Mouse (Mus musculus) lung, embryonic 15.5 days (tissue): ENCODE measurements at regions not wholly inside any gene's neighbourhood (a gene's known extent, or its start where the extent isn't known, plus 50 kb on each side); places are given as distances from the start of the nearest gene placed in this dataset.

Experiments
- ATAC-seq: fragments of 200-750 bp; cut with Nextera tagmentation; 2 replicates; pipeline ENCODE4 v1.8.0; 2017; ENCODE audit warnings: moderate number of reproducible peaks, borderline replicate concordance; ENCODE audit not compliant: low FRiP score, low TSS enrichment; ENCODE audit errors: extremely low read depth
- H3K27ac ChIP-seq: fragments of 300-500 bp; sonication (generic); 2 replicates; pipeline ENCODE4 v1.5.1; 2015; ENCODE audit warnings: moderate library complexity, mild to moderate bottlenecking, inconsistent platforms
- H3K27me3 ChIP-seq: fragments of 300-500 bp; sonication (generic); 2 replicates; pipeline ENCODE4 v1.6.1; 2015; ENCODE audit warnings: inconsistent platforms
- H3K36me3 ChIP-seq: fragments of 300-500 bp; sonication (generic); 2 replicates; pipeline ENCODE4 v1.6.1; 2015; ENCODE audit warnings: inconsistent platforms
- H3K4me1 ChIP-seq: fragments of 300-500 bp; sonication (generic); 2 replicates; pipeline ENCODE4 v1.6.1; 2015; ENCODE audit warnings: inconsistent platforms
- H3K4me2 ChIP-seq: fragments of 300-500 bp; sonication (generic); 2 replicates; pipeline ENCODE4 v1.6.1; 2015; ENCODE audit warnings: inconsistent platforms, mild to moderate bottlenecking, moderate library complexity
- H3K4me3 ChIP-seq: fragments of 300-500 bp; sonication (generic); 2 replicates; pipeline ENCODE4 v1.5.1; 2015; ENCODE audit warnings: mild to moderate bottlenecking, inconsistent platforms
- H3K9ac ChIP-seq: fragments of 300-500 bp; sonication (generic); 2 replicates; pipeline ENCODE4 v1.6.1; 2015; ENCODE audit warnings: inconsistent platforms
- H3K9me3 ChIP-seq: fragments of 300-500 bp; sonication (generic); 2 replicates; pipeline ENCODE4 v1.6.1; 2016; ENCODE audit warnings: inconsistent platforms
- WGBS: fragments of 180-500 bp; shearing (Covaris S2); methylation state at CpG from one replicate; pipeline ENCODE4 v1.1.7; 2015; 5-methylcytosine and 5-hydroxymethylcytosine counted together

- no peaks in the 10 kb centered on the region for H3K27me3 ChIP-seq
- H3K4me3 ChIP-seq: no peak overlapping the region
- no peaks in the 10 kb centered on the region for H3K36me3 ChIP-seq
- H3K4me1 ChIP-seq: no peaks in the 10 kb centered on the region
- H3K9me3 ChIP-seq: no peaks in the 10 kb centered on the region
- H3K9ac ChIP-seq: no peak overlapping the region
- H3K4me2 ChIP-seq: peak overlapping the region; percentile 14; the same call in 1 of the 2 replicates
- no peak overlapping the region for H3K27ac ChIP-seq
- ATAC-seq: no peak
- 56% methylated on average over 3 of the region's 3 CpGs for WGBS
These were observed 385.0 kb downstream of the Kcnj2 start for GRCm38 (mm10) chr11:111450811-111451494.

- Histone ChIP-seq H3K9me3 (no peaks in the 10 kb centered on the region), H3K4me3 (no peak overlapping the region), H3K27ac (no peak overlapping the region), H3K27me3 (no peaks in the 10 kb centered on the region), H3K9ac (no peak overlapping the region), H3K4me2 (no peak overlapping the region), H3K36me3 (no peaks in the 10 kb centered on the region), H3K4me1 (no peaks in the 10 kb centered on the region)
- WGBS: 79% methylated on average over 10 of the region's 10 CpGs
- ATAC-seq: no peak
These were observed 394.1 kb downstream of the Kcnj2 start for GRCm38 (mm10) chr11:111460046-111460445.

- no peaks in the 10 kb centered on the region for H3K9me3 ChIP-seq
- no peak overlapping the region for H3K9ac ChIP-seq
- H3K27ac ChIP-seq: no peak overlapping the region
- H3K4me2 ChIP-seq: no peak overlapping the region
- no peak for ATAC-seq
- WGBS: 70% methylated on average over 6 of the region's 6 CpGs
- no peaks in the 10 kb centered on the region for H3K4me1 ChIP-seq
- H3K4me3 ChIP-seq: no peak overlapping the region
- H3K27me3 ChIP-seq: no peaks in the 10 kb centered on the region
- no peaks in the 10 kb centered on the region for H3K36me3 ChIP-seq
These were observed 419.0 kb downstream of the Kcnj2 start for GRCm38 (mm10) chr11:111484981-111485380.

- no peak overlapping the region for H3K4me2 ChIP-seq
- no peaks in the 10 kb centered on the region for H3K9me3 ChIP-seq
- no peaks in the 10 kb centered on the region for H3K27me3 ChIP-seq
- 55% methylated on average over 4 of the region's 4 CpGs for WGBS
- no peak overlapping the region for H3K4me3 ChIP-seq
- H3K36me3 ChIP-seq: no peaks in the 10 kb centered on the region
- H3K4me1 ChIP-seq: no peaks in the 10 kb centered on the region
- H3K27ac ChIP-seq: no peak overlapping the region
- H3K9ac ChIP-seq: no peak overlapping the region
- no peak for ATAC-seq
These were observed 446.5 kb downstream of the Kcnj2 start for GRCm38 (mm10) chr11:111512471-111512870.

- Histone ChIP-seq H3K9me3 (no peaks in the 10 kb centered on the region), H3K9ac (no peak overlapping the region), H3K27ac (no peak overlapping the region), H3K27me3 (no peaks in the 10 kb centered on the region), H3K4me3 (no peak overlapping the region), H3K36me3 (no peaks in the 10 kb centered on the region), H3K4me2 (no peak overlapping the region), H3K4me1 (no peaks in the 10 kb centered on the region)
- ATAC-seq: no peak
- WGBS: 50% methylated on average over 8 of the region's 8 CpGs
These were observed 456.8 kb downstream of the Kcnj2 start for GRCm38 (mm10) chr11:111522716-111523115.

GRCm38 (mm10) chr11:111523465-111523864 is 457.5 kb downstream of the Kcnj2 start:
- Histone ChIP-seq H3K9me3 (no peaks in the 10 kb centered on the region), H3K4me2 (no peak overlapping the region), H3K27me3 (no peaks in the 10 kb centered on the region), H3K36me3 (no peaks in the 10 kb centered on the region), H3K27ac (no peak overlapping the region), H3K4me1 (no peaks in the 10 kb centered on the region), H3K4me3 (no peak overlapping the region), H3K9ac (no peak overlapping the region)
- ATAC-seq: no peak
- 52% methylated on average over 8 of the region's 8 CpGs for WGBS

- no peak for ATAC-seq
- H3K9ac ChIP-seq: no peak overlapping the region
- no peaks in the 10 kb centered on the region for H3K4me1 ChIP-seq
- 78% methylated on average over 6 of the region's 6 CpGs for WGBS
- no peaks in the 10 kb centered on the region for H3K27me3 ChIP-seq
- no peaks in the 10 kb centered on the region for H3K9me3 ChIP-seq
- H3K27ac ChIP-seq: no peak overlapping the region
- no peak overlapping the region for H3K4me2 ChIP-seq
- H3K36me3 ChIP-seq: no peaks in the 10 kb centered on the region
- H3K4me3 ChIP-seq: no peak overlapping the region
These were observed 460.2 kb downstream of the Kcnj2 start for GRCm38 (mm10) chr11:111526010-111526742.

GRCm38 (mm10) chr11:111529591-111529990 is 463.6 kb downstream of the Kcnj2 start:
- H3K4me1 ChIP-seq: no peaks in the 10 kb centered on the region
- no peak overlapping the region for H3K4me3 ChIP-seq
- H3K9me3 ChIP-seq: no peaks in the 10 kb centered on the region
- no peaks in the 10 kb centered on the region for H3K27me3 ChIP-seq
- no peak overlapping the region for H3K9ac ChIP-seq
- H3K27ac ChIP-seq: no peak overlapping the region
- no peak overlapping the region for H3K4me2 ChIP-seq
- WGBS: 66% methylated on average over 9 of the region's 9 CpGs
- no peak for ATAC-seq
- no peaks in the 10 kb centered on the region for H3K36me3 ChIP-seq

- H3K9me3 ChIP-seq: no peaks in the 10 kb centered on the region
- ATAC-seq: no peak
- no peaks in the 10 kb centered on the region for H3K27me3 ChIP-seq
- H3K36me3 ChIP-seq: no peaks in the 10 kb centered on the region
- no peak overlapping the region for H3K9ac ChIP-seq
- H3K27ac ChIP-seq: no peak overlapping the region
- no peaks in the 10 kb centered on the region for H3K4me1 ChIP-seq
- 52% methylated on average over 3 of the region's 3 CpGs for WGBS
- H3K4me3 ChIP-seq: no peak overlapping the region
- no peak overlapping the region for H3K4me2 ChIP-seq
These were observed 464.9 kb downstream of the Kcnj2 start for GRCm38 (mm10) chr11:111530912-111531311.

GRCm38 (mm10) chr11:111532457-111532856 is 466.5 kb downstream of the Kcnj2 start:
- H3K4me1 ChIP-seq: peaks cover 4% of the 10 kb centered on the region; the same call in 1 of the 2 replicates
- no peak for ATAC-seq
- H3K4me2 ChIP-seq: no peak overlapping the region
- no peak overlapping the region for H3K9ac ChIP-seq
- H3K9me3 ChIP-seq: no peaks in the 10 kb centered on the region
- no peaks in the 10 kb centered on the region for H3K36me3 ChIP-seq
- H3K4me3 ChIP-seq: no peak overlapping the region
- H3K27ac ChIP-seq: no peak overlapping the region
- no peaks in the 10 kb centered on the region for H3K27me3 ChIP-seq
- WGBS: 26% methylated on average over 5 of the region's 5 CpGs

- H3K4me1 ChIP-seq: peaks cover 4% of the 10 kb centered on the region; the same call in 1 of the 2 replicates
- no peak overlapping the region for H3K9ac ChIP-seq
- H3K9me3 ChIP-seq: no peaks in the 10 kb centered on the region
- ATAC-seq: no peak
- H3K4me3 ChIP-seq: peak overlapping the region; percentile 20; the same call in 1 of the 2 replicates
- no peaks in the 10 kb centered on the region for H3K36me3 ChIP-seq
- no peak overlapping the region for H3K27ac ChIP-seq
- no peaks in the 10 kb centered on the region for H3K27me3 ChIP-seq
- WGBS: 16% methylated on average over 17 of the region's 17 CpGs
- H3K4me2 ChIP-seq: peak overlapping the region; percentile 50
These were observed 470.3 kb downstream of the Kcnj2 start for GRCm38 (mm10) chr11:111536040-111536836.

GRCm38 (mm10) chr11:111537654-111538053 is 471.7 kb downstream of the Kcnj2 start:
- ATAC-seq: no peak
- Histone ChIP-seq H3K36me3 (no peaks in the 10 kb centered on the region), H3K27ac (no peak overlapping the region), H3K27me3 (no peaks in the 10 kb centered on the region), H3K9me3 (no peaks in the 10 kb centered on the region), H3K4me3 (no peak overlapping the region), H3K4me1 (peaks cover 10% of the 10 kb centered on the region; the same call in 1 of the 2 replicates), H3K9ac (no peak overlapping the region), H3K4me2 (no peak overlapping the region)
- WGBS: 19% methylated on average over 3 of the region's 3 CpGs
